Mouse (Mus musculus) heart, embryonic 13.5 days (tissue): ENCODE data around the gene Tspan4. TPM values are rescaled to one million over a fixed set of nuclear protein-coding genes. Genes with fewer than 3 reads are reported as not detected.

Experiments
- ATAC-seq: fragments of 200-750 bp; cut with Nextera tagmentation; 2 replicates; pipeline ENCODE4 v1.8.0; 2017; ENCODE audit warnings: moderate TSS enrichment; ENCODE audit not compliant: insufficient number of reproducible peaks, low FRiP score, low TSS enrichment; ENCODE audit errors: extremely low read depth
- H3K27ac ChIP-seq: fragments of 300-500 bp; sonication (generic); replicated peaks from 2 replicates; pipeline ENCODE4 v1.5.1; 2015; ENCODE audit warnings: moderate library complexity, mild to moderate bottlenecking, inconsistent platforms
- H3K27me3 ChIP-seq: fragments of 300-500 bp; sonication (generic); replicated peaks from 2 replicates; pipeline ENCODE4 v1.6.1; 2015; ENCODE audit warnings: mild to moderate bottlenecking, inconsistent platforms
- H3K36me3 ChIP-seq: fragments of 300-500 bp; sonication (generic); 2 replicates; pipeline ENCODE4 v1.6.1; 2015; ENCODE audit warnings: mild to moderate bottlenecking, inconsistent platforms
- H3K4me1 ChIP-seq: fragments of 300-500 bp; sonication (generic); 2 replicates; pipeline ENCODE4 v1.6.1; 2015; ENCODE audit warnings: inconsistent platforms
- H3K4me2 ChIP-seq: fragments of 300-500 bp; sonication (generic); 2 replicates; pipeline ENCODE4 v1.6.1; 2015; ENCODE audit warnings: inconsistent platforms, mild to moderate bottlenecking, moderate library complexity
- H3K4me3 ChIP-seq: fragments of 300-500 bp; sonication (generic); 2 replicates; pipeline ENCODE4 v1.5.1; 2015; ENCODE audit warnings: moderate library complexity, mild to moderate bottlenecking, inconsistent platforms
- H3K9ac ChIP-seq: fragments of 300-500 bp; sonication (generic); 2 replicates; pipeline ENCODE4 v1.6.1; 2015; ENCODE audit warnings: inconsistent platforms, mild to moderate bottlenecking, moderate library complexity
- H3K9me3 ChIP-seq: fragments of 300-500 bp; sonication (generic); 2 replicates; pipeline ENCODE4 v1.6.1; 2016; ENCODE audit warnings: inconsistent platforms
- WGBS: fragments of 180-500 bp; shearing (Covaris S2); methylation state at CpG from one replicate; pipeline ENCODE4 v1.1.7; 2015; ENCODE audit warnings: mixed read lengths; 5-methylcytosine and 5-hydroxymethylcytosine counted together
- polyA plus RNA-seq: library from polyadenylated mRNA; unstranded; fragments of >200 nt; fragmentation: Nextera tagmentation; extraction: Ambion mirVana; gene quantifications from 2 replicates; pipeline ENCODE4 v1.2.1, GENCODE M21; 2015

Gene Tspan4
- polyA plus RNA-seq, 1 experiment from 2014 or later, result 64.5 TPM

DNA sequence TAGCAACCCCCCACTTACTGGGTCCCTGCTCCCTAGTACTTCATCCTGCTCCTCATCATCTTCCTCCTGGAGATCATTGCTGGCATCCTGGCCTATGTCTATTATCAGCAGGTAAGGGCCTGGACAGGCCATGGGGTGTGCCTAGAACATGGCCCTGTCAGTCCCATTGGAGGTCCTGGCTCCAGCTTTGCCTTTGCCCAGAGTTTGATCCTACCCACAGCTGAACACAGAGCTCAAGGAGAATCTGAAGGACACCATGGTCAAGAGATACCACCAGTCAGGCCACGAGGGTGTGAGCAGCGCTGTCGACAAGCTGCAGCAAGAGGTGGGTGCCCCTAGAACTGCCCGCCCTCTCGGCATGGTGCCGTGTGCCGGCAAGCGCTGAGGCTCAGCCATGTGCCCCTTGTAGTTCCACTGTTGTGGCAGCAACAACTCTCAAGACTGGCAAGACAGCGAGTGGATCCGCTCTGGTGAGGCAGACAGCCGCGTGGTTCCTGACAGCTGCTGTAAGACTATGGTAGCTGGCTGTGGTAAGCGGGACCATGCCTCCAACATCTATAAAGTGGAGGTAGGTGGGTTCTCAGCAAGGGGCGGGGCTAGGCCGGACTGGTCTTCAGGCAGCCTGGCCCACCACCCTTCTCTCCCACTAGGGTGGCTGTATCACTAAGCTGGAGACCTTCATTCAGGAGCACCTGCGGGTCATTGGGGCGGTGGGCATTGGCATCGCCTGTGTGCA, 5.0 kb upstream of the Tspan4 start:
- Histone ChIP-seq H3K27me3 (peaks cover 11% of the 10 kb centered on the region), H3K9me3 (no peaks in the 10 kb centered on the region), H3K4me1 (peaks cover 64% of the 10 kb centered on the region), H3K36me3 (peaks cover 39% of the 10 kb centered on the region), H3K4me2 (peak overlapping the region; percentile 84), H3K27ac (peak overlapping the region; percentile 94), H3K4me3 (0 out of 2 replicates have a peak overlapping the region, but pooled peaks have one; percentile 82), H3K9ac (peak overlapping the region; percentile 94)
- 78% methylated on average over 18 of the region's 18 CpGs for WGBS
- no peak for ATAC-seq

DNA sequence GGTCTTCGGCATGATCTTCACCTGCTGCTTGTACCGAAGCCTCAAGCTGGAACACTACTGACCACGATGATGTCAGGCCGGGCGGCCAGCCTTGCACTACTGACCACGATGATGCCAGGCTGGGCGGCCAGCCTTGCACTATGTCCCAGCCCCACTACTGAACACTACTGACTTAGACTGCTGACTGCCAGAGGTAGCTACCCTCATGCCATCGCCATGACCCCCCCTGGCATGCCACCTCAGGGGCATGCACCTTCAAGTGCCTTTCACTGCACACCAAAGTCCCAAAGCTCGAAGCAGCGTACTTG, 4.4 kb upstream of the Tspan4 start:
- peaks cover 39% of the 10 kb centered on the region for H3K36me3 ChIP-seq
- H3K4me2 ChIP-seq, result no peak overlapping the region
- H3K4me3 ChIP-seq, result no peak overlapping the region
- ATAC-seq, result no peak
- no peak overlapping the region for H3K27ac ChIP-seq
- 94% methylated on average over 10 of the region's 10 CpGs for WGBS
- peaks cover 5% of the 10 kb centered on the region for H3K27me3 ChIP-seq
- H3K4me1 ChIP-seq, result peaks cover 60% of the 10 kb centered on the region
- H3K9me3 ChIP-seq, result no peaks in the 10 kb centered on the region
- no peak overlapping the region for H3K9ac ChIP-seq

DNA sequence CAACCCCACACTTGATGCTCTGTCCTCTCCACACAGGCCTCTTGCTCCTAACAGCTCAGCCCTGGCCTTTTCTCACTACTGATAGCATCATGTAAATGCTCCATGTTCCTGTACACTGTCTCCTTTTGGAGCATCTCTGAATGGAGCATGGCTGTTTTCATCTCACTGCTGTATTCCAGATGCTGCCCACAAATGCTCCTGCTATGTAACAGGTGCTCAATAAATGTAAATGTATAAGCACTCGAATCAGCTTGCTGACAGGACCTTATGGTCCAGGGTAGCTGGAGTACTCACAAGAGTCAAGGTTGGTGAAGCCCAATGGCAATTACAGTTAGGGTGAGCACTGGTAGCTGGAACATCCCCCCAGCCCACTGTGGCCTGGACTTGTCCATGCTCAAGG, 3.8 kb upstream of the Tspan4 start:
- H3K9ac ChIP-seq, result no peak overlapping the region
- no peak overlapping the region for H3K4me3 ChIP-seq
- H3K27ac ChIP-seq, result no peak overlapping the region
- H3K36me3 ChIP-seq, result peaks cover 39% of the 10 kb centered on the region
- no peaks in the 10 kb centered on the region for H3K9me3 ChIP-seq
- H3K4me1 ChIP-seq, result peaks cover 60% of the 10 kb centered on the region
- no peak overlapping the region for H3K4me2 ChIP-seq
- H3K27me3 ChIP-seq, result no peaks in the 10 kb centered on the region
- ATAC-seq, result no peak
- WGBS, result 83% methylated on average over 1 of the region's 1 CpGs

DNA sequence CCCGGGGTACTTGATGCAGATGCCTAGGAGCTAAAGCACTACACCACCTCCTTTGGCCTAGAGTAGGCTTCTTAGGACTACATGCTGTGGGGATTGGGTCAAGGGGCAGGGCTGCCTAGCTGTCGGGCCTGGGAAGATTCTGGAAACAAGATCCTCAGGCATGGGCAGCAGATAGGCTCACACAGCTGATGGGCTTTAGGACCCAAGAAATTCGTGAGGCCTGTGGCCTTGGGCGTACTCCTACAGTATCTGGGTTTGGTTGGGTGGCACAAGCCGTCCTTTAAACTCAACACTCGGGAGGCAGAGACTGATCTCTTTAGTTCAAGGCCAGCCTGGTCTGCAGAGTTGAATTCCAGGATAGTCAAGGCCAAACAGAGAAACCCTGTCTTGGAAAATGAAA, 2.8 kb upstream of the Tspan4 start:
- H3K4me2 ChIP-seq, result no peak overlapping the region
- H3K9ac ChIP-seq, result no peak overlapping the region
- peaks cover 39% of the 10 kb centered on the region for H3K36me3 ChIP-seq
- peaks cover 60% of the 10 kb centered on the region for H3K4me1 ChIP-seq
- H3K9me3 ChIP-seq, result no peaks in the 10 kb centered on the region
- no peak overlapping the region for H3K4me3 ChIP-seq
- 79% methylated on average over 6 of the region's 6 CpGs for WGBS
- no peak for ATAC-seq
- no peaks in the 10 kb centered on the region for H3K27me3 ChIP-seq
- no peak overlapping the region for H3K27ac ChIP-seq

DNA sequence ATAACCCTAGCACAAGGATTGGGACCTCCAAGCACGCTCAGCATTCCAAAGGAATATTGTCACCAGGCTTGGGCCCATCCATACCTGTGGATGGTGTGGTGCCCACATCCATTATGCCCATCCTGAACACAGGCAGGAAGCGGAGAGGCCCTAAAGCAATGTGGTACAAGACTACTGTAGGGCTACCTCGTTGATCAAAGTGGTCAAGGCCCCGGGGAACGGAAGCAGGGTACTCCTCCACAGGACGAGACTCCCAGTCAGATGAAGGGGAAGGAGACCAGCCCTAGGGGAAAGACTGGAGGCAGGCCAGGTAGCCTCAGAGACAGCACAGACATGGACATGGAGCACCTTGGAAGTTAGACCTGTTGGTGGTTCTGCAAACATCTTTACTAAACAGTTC, 2.3 kb upstream of the Tspan4 start:
- H3K9me3 ChIP-seq, result no peaks in the 10 kb centered on the region
- H3K4me3 ChIP-seq, result no peak overlapping the region
- peaks cover 39% of the 10 kb centered on the region for H3K36me3 ChIP-seq
- no peak overlapping the region for H3K27ac ChIP-seq
- no peak overlapping the region for H3K4me2 ChIP-seq
- WGBS, result 88% methylated on average over 6 of the region's 6 CpGs
- ATAC-seq, result no peak
- H3K4me1 ChIP-seq, result peaks cover 66% of the 10 kb centered on the region
- no peak overlapping the region for H3K9ac ChIP-seq
- no peaks in the 10 kb centered on the region for H3K27me3 ChIP-seq

DNA sequence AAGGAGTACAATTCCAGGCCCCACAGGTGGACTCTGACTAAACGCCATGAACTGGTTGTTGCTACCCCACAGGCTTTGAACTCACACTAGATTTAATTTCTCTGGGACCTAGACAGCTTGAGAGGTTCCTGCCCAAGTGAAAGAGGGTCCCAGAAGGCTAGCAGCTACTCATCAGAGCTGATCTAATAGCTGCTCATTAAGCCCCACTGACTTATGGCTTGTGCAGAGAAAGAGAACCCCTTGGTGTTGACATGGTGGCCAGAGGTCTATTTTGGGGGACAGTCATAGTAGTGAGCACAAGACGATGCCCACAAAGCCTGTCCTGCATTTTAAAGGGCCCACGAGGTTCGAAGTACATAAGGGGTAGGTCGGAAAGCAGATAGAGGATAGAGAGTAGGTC, 880 bp upstream of the Tspan4 start:
- Histone ChIP-seq H3K27me3 (no peaks in the 10 kb centered on the region), H3K27ac (no peak overlapping the region), H3K4me3 (peak overlapping the region; percentile 88), H3K4me1 (peaks cover 61% of the 10 kb centered on the region), H3K4me2 (peak overlapping the region; percentile 95), H3K9me3 (no peaks in the 10 kb centered on the region), H3K9ac (peak overlapping the region; percentile 91), H3K36me3 (peaks cover 38% of the 10 kb centered on the region)
- 5% methylated on average over 5 of the region's 5 CpGs for WGBS
- no peak for ATAC-seq

DNA sequence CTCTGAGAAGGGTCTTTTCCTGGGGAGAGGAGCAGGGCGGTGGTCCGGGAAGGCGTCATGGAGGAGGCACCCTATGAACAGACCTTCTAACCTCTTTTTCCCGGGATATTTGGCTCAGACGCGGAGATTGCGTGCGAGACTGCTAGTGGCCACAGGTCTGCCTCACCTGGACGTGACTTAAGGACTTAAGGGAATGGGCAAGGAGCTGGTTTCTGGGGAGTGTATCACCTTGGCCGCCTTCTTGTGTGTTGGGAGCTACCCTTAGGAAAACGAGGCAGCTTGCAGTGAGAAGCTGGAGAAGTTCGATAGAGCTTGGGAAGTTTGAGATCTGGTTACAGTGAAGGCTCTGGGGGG, 742 bp downstream of the Tspan4 start:
- Histone ChIP-seq H3K4me2 (peak overlapping the region; percentile 95), H3K27ac (peak overlapping the region; percentile 98), H3K4me3 (peak overlapping the region; percentile 88), H3K9ac (peak overlapping the region; percentile 91), H3K36me3 (peaks cover 22% of the 10 kb centered on the region), H3K27me3 (no peaks in the 10 kb centered on the region), H3K4me1 (peaks cover 54% of the 10 kb centered on the region), H3K9me3 (no peaks in the 10 kb centered on the region)
- WGBS, result under 1% methylated on average over 12 of the region's 12 CpGs
- ATAC-seq, result no peak

DNA sequence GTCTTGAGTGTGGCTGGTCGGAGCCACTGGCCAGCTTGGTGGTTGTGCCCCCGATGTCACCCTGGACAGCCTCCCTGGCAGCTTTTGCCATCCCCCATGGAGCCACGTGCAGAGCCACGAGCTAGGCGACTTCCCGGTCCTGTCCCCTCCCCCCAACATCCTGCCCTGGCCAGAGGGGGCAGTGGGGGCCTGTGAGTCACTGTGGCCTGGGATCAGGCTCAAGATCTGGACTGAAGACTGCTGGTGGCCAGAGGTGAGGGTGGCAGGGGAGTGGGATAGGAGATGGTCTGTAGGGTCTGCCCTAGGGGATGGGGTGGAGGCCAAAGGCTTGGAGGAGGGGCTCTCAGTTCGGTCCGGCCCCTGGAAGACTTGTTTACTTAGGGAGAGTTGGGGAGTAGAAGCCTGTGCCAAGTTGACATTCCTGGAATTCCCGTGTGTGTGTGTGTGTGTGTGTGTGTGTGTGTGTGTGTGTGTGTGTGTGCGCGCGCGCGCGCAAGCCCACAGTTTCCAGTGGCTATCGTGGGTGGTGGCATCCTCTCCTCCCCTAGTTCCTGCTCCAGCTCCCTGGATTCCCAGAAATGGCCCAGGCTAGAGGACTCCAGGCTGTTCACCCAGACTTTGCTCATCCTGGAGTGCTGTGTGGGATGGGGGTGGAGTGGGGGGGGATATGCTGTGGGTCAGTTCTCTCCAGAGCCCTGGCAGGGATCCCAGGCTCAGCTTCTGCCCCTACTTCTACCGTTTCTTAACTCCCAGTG, 1.4 kb downstream of the Tspan4 start:
- Histone ChIP-seq H3K4me1 (peaks cover 60% of the 10 kb centered on the region), H3K36me3 (peaks cover 15% of the 10 kb centered on the region), H3K27ac (peak overlapping the region; percentile 98), H3K4me3 (peak overlapping the region; percentile 88), H3K9ac (peak overlapping the region; percentile 91), H3K27me3 (no peaks in the 10 kb centered on the region), H3K9me3 (no peaks in the 10 kb centered on the region), H3K4me2 (peak overlapping the region; percentile 95)
- peak; percentile 47 for ATAC-seq
- WGBS, result 2% methylated on average over 17 of the region's 17 CpGs

DNA sequence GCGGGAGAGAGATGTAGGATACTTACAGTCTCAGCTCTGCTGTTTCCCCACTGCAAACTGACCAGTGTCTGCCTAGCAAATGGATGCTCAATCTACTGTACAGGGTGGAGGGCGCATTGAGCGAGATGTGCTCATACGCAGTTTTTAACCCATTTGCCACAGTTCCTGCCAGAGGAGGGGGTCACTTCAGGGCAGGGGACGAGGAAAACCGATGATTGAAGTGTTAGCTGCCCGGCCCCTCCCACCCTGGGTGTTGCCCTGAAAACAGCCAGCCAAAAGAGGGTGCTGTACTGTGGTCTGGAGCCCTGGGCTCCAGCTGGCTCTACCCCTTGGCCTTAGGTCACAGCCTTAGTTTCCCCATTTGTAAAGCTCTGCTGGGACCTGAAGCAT, 1.9 kb downstream of the Tspan4 start:
- H3K9me3 ChIP-seq, result no peaks in the 10 kb centered on the region
- peaks cover under 1% of the 10 kb centered on the region; the same call in 1 of the 2 replicates for H3K27me3 ChIP-seq
- WGBS, result 12% methylated on average over 7 of the region's 7 CpGs
- H3K4me1 ChIP-seq, result peaks cover 64% of the 10 kb centered on the region
- H3K4me2 ChIP-seq, result peak overlapping the region; percentile 95
- peak overlapping the region; percentile 88 for H3K4me3 ChIP-seq
- no peak for ATAC-seq
- peak overlapping the region; percentile 98 for H3K27ac ChIP-seq
- peaks cover 10% of the 10 kb centered on the region for H3K36me3 ChIP-seq
- H3K9ac ChIP-seq, result peak overlapping the region; percentile 91

DNA sequence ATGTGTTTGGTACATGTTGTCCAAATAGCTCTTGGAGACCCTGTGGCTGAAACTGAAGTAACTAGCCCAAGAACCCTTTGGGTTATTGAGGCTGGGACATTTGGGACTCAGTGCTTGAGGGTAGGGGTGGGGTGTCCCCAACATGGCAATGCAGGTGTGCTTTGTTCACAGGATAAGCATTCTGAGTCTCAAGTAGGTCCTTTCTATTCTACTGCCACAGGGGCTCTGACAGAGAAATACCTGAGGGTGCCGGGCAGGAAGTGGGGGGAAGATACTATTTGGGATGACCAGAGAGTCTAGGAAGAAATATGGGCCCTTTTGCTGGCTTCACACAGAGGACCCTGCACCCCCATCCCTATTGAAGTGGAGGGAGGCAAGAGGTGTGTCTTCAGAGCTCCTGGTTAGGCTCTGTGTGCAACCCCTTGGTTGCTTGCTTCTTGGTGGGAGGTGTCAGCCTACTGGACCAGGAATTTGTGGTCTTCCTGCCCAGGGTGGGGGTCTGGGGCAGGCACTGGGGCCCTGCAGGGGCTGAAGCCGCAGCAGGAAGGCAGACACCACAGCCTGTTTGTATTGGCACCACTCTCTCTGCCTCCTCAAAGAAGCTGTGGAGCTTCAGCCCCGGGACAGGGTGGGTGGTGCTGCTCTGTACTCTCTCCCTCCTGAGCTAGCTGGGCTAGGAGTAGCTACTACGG, 2.7 kb downstream of the Tspan4 start:
- ATAC-seq, result no peak
- peak overlapping the region; percentile 95 for H3K4me2 ChIP-seq
- H3K27ac ChIP-seq, result peak overlapping the region; percentile 98
- H3K27me3 ChIP-seq, result peaks cover 8% of the 10 kb centered on the region
- 36% methylated on average over 4 of the region's 4 CpGs for WGBS
- H3K9me3 ChIP-seq, result no peaks in the 10 kb centered on the region
- peaks cover 69% of the 10 kb centered on the region for H3K4me1 ChIP-seq
- peaks cover 2% of the 10 kb centered on the region for H3K36me3 ChIP-seq
- peak overlapping the region; percentile 88 for H3K4me3 ChIP-seq
- peak overlapping the region; percentile 91 for H3K9ac ChIP-seq

DNA sequence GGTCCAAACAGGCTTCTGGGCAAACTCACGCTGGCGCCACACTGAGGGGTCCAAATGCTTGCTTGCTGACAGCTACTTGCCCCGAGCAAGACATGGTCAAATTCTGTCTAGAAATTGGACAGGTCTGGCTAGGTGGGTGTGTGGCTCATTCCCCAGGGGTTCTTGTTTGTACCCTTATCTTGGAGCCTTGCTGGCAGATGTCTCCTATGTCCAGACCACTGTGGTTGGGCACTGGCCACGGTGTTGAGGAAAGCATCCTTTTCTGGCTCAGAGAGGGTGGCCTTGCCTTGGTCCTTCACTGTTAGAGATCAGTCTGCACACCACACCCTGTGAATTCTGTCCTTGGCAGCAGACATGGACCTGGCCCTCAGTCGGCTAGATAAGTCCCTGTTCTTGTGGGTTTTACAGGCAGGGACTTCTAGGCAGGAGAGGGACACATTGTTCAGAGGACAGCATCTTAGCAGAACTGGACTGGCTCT, 3.3 kb downstream of the Tspan4 start:
- peaks cover 67% of the 10 kb centered on the region for H3K4me1 ChIP-seq
- ATAC-seq, result no peak
- peak overlapping the region; percentile 62 for H3K9ac ChIP-seq
- peak overlapping the region; percentile 95 for H3K4me2 ChIP-seq
- no peaks in the 10 kb centered on the region for H3K36me3 ChIP-seq
- H3K27ac ChIP-seq, result peak overlapping the region; percentile 98
- 43% methylated on average over 5 of the region's 5 CpGs for WGBS
- 0 out of 2 replicates have a peak overlapping the region, but pooled peaks have one; percentile 88 for H3K4me3 ChIP-seq
- H3K9me3 ChIP-seq, result no peaks in the 10 kb centered on the region
- H3K27me3 ChIP-seq, result peaks cover 13% of the 10 kb centered on the region
